Mouse (Mus musculus) mouse trophoblast stem cell (cell line): ENCODE measurements at regions not wholly inside any gene's neighbourhood (a gene's known extent, or its start where the extent isn't known, plus 50 kb on each side); places are given as distances from the start of the nearest gene placed in this dataset.

Experiments used
- in situ Hi-C, 2 experiments: fragments of 300-500 bp; cut with MseI, MboI; formaldehyde crosslinking; loops; 2 replicates in 1 of 2; 3 replicates in 1 of 2; pipeline ENCODE4 v1.15.1; 2025

DNA sequence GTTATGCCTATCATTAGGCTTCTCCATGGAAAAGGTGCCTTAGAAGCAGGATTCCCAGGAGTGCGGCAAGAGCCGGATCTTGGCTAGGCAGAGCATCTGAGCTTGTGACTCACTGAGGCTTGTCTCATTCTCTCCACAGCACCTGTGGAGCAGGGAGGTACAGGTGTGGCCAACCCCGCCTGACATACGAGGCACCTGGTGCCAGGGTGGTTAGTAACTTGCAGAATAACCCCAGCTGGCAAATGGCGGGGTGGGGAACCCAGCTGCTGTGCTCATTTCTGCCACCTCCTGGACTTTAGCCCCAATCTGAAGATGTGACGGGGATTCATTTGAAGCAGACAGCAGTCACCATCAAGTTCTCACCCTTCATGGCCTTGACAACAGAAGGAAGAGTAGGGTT is 96.2 kb downstream of the Pdgfra start:
- in situ Hi-C loops, result no loop called here

DNA sequence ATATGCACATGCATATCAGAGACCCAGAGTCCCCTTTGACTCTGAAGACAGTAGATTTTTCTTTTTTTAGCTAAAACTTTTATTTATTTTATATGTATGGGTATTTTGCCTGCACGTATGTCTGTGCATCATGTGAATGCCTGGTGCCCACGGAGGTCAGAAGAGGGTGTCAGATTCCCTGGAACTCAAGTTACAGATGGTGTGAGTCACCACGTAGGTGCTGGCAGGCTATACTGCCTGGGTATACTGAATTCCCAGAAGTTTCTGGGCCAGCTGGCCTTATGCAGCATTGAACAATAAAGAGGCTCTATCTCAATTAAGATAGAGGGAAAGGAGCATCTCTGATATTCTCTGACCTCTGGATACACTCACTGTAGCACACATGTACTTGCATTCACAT is 97.6 kb downstream of the Pdgfra start:
- in situ Hi-C loops, result no loop called here

DNA sequence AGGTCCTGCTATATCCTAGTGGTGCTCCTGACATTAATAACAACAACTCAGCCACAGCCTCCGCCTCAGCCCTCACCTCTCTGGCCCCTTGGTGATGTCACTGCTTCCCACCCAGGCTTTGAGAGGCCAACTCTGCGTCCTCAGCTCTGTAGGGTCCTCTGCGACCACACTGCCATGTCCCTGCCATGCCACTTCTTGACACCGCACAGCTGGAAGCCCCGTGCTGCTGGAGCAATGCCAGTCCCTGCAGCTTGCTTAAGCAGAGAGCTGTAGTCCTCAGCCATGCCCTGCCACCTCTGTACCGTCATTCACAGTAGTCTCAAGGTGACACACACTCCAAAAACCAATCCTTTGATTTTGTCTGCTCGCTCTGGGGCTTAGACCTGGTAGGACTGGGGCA is 101.3 kb downstream of the Pdgfra start:
- in situ Hi-C loops, result no loop called here

GRCm38 (mm10) chr5:75253830-75254229 is 101.7 kb downstream of the Pdgfra start:
- in situ Hi-C loops, result no loop called here

DNA sequence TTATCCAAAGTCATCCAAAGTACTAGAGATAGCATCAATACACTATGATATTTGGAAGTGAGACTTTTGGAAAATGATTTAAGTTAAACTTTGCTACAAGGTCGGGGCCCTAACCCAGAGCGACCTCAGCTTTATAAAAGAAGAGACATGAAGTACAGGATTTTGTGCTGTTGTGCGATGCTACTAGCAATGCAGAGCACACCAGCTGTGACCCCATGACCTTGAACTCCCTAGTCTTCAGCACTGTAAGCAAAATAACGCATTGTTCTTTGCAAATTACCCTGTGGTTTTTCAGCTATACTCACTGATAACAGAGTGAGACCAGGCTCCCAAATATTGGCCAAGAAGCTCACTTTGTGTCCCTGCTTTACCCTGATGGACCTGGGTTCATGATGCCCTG is 104.1 kb downstream of the Pdgfra start:
- in situ Hi-C loops, result no loop called here

DNA sequence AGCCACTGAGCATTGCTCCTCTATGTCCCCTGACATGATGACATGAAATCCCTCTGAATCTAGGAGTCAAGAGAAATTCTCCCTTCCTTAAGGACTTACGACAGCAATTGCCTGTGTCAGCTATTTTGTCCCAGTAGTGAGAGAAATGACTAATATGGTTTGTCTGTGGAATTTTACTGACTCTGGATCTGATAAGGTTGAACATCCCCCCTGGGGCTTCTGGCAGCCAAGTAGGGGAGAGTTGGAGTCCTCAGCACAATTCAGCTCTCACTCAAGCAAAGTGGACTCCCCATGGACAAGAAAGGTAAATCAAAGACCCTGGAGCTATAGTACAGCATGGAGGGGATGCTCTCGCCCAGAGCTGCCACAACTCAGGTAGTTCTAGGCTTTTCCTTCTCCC is 105.0 kb downstream of the Pdgfra start:
- in situ Hi-C loops, result no loop called here

GRCm38 (mm10) chr5:75260247-75260646 is 108.2 kb downstream of the Pdgfra start:
- in situ Hi-C loops, result no loop called here

DNA sequence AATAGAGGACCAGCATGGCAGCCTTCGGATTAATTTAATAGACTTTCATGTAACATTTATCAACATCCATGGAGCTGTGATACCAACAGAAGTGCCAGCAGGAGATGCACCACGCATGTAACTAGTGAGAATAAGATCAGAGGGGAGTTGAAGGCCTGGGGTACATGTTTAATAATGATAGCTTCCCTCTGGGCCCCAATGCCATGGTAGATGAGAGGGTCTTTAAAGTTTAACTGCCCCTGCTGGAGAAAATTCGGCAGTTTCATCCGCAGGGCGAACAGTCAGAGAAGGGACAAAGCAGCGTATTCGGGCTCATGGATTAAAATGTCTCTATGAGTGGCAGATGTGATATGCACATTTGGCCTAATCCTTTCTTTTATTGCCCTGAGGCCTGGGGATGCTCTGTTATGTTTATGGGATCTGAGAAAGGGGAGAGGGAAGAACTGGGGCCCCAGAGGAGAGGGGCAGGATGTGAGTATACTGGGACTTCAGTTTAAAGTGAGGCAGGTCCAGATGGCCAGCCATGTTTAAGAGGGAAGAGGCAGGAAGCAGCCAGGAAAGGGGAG is 114.1 kb downstream of the Pdgfra start:
- in situ Hi-C loops, result no loop called here

GRCm38 (mm10) chr5:75266871-75267270 is 114.8 kb downstream of the Pdgfra start:
- in situ Hi-C loops, result no loop called here

GRCm38 (mm10) chr5:75267766-75268165 is 115.7 kb downstream of the Pdgfra start:
- in situ Hi-C loops, result no loop called here

DNA sequence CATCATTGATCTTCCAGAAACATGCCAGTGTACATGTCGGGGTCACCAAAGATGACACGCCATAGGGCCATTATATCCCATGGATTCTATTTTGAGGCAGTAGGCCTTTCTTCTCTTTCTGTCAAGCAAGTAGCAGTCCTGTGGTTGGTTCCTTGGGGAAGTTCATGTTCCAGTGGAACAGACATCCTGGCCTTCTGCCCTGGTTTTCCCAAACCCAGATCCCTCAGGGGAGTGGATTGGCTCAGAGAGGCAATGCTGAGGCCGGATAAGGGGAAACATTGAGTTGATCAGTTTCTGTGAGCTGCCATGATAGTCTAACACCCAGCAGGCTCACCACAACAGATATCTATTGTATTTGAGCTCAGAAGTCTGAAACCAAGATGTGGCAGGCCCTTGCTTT is 125.9 kb downstream of the Pdgfra start:
- in situ Hi-C loops, result no loop called here

DNA sequence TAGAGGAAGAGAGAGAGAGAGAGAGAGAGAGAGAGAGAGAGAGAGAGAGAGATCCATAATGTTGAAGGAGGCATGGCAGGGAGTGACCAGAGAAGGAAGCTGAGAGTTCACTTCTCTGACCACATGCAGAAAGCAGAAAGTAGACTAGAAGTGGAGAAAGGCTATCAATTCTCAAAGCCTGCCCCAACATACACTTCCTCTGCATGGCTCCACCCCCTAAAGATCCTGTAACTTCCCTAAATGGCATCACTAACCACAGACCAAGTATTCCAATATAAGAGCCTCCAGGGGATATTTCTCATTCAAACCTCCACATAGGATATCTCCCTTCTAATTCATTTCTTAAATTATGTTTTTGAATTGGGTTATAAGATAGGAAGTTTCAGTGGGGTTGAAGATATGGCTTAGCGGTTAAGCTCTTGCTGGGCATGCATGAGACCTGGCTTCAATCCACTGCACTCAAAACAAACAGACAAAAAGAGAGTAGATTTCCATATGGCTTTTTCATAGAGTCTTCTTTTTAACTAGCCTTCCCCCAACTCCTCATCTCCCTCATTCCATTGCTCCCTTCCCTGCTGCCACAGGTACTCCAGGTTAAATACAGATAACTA is 127.6 kb downstream of the Pdgfra start:
- in situ Hi-C loops, result no loop called here

- in situ Hi-C loops, result no loop called here
These were observed 128.6 kb downstream of the Pdgfra start for GRCm38 (mm10) chr5:75280698-75281097.

GRCm38 (mm10) chr5:75281510-75281909 is 129.4 kb downstream of the Pdgfra start:
- in situ Hi-C loops, result no loop called here

DNA sequence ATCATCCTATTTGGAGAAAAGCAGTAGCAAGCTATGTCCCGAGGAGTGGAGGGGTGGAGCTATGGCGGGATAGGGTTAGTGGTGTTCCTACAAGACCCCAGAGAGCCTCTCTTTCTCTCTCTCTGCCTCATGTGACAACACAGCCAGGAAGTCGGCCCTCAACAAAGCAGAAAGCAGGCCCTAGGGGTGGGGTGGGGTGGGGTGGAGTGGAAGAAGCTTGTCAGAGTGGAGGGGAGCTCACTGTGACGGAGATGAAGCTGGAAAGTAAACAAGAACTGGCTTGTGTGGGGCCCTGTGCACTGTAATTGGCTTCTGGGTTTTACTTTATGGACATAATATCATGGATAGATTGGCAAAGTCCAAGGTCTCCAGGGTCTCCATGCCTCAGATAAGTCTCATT is 130.5 kb downstream of the Pdgfra start:
- in situ Hi-C loops, result no loop called here

- in situ Hi-C loops, result no loop called here
These were observed 131.7 kb downstream of the Pdgfra start for GRCm38 (mm10) chr5:75283841-75284240.

GRCm38 (mm10) chr5:75285950-75286349 is 133.9 kb downstream of the Pdgfra start:
- in situ Hi-C loops, result no loop called here

DNA sequence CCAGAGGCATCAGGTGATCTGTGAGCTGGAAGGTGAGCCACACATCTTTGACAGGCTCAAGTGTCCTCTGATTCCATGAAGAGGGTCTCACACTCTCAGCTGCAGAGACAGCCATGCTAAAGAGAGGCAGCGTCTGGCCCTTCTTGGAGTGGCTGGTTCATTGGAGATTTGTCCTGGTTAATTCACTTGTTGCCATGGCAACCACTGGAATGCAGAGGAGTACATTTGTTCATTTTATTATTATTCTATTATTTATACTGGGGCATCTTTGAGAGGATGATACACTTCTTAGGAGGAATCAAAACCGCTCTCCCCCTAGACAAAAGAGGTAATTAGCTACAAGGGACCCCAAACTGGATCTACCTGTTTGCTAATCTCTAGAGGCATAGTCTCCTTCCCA is 143.6 kb downstream of the Pdgfra start:
- in situ Hi-C loops, result no loop called here

- in situ Hi-C loops, result no loop called here
These were observed 160.8 kb downstream of the Pdgfra start for GRCm38 (mm10) chr5:75312897-75313296.

DNA sequence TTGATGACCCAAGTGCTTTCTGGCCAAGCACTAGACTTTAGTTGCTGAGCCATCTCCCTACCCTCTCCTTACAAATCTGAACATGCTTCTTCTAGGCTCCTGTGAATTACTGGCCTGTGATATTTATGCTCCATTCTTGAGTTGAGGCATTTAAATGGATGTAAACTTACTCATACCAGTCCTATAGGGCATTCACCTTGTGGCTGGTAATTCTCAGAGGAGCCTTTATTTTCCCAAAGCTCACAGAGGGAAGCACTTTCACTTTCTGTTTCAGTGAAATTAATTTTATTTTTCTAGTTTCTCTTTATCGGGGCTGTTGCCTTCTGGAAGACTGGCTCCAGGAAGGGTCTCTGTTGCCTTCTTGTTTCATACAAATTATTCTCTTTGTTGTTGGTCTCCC is 163.9 kb downstream of the Pdgfra start:
- in situ Hi-C loops, result no loop called here

DNA sequence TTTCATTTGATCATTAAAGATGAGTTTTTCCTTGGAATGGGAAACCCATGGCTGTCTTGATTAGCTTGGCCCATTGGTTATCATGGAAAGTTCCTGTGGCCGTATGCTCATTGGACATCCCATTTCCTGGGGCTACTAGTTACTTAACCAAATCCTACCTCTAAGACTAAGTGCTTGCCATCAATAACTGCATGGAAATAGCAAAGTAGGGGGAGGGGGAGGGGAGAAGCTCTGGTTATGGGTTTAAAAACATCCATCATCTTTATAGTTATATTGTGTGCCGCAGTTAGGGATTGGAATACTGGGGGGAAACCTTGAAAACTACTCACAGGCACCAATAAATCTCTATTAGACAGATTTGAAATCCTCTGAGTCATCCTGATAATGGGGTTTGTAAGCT is 168.4 kb downstream of the Pdgfra start:
- in situ Hi-C loops, result no loop called here

DNA sequence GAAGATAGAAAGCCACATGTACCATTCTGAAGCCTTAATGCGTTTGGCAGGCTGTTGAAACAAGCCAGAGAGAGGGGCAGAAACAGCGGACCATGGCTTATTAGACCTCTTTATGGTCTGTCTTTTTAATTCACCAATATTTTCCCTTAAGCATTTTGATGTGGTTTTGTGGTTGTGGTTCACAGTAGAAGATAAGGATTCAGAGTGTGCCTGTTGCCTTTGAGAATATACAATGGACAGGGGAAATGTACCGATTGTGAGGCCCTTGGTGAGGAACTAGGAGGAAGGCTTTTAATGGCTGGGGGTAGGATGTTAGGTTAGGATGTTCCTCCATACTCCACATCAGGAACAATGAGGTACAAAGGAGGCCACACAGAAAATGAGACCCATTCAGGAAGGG is 182.0 kb downstream of the Pdgfra start:
- in situ Hi-C loops, result no loop called here

DNA sequence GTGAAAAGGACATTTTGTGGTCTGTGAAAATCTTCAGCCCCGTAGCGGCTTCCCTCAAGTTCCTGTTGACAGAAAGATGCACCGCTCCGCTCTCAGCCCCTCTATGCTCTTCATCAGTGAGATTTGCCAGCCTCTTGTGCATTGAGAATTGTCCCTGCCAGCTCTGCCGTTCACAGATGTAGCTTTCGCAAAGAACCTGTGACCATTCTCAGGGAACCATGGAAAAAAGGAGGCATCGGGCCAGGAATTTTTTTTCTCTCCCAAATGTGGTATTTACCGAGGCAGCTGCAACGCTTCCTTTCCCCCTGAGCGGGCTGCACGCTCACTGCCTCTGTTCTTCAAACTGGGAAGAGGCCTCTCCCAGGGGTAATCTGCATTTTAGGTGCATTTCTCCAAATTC is 184.4 kb downstream of the Pdgfra start:
- in situ Hi-C loops, result no loop called here

DNA sequence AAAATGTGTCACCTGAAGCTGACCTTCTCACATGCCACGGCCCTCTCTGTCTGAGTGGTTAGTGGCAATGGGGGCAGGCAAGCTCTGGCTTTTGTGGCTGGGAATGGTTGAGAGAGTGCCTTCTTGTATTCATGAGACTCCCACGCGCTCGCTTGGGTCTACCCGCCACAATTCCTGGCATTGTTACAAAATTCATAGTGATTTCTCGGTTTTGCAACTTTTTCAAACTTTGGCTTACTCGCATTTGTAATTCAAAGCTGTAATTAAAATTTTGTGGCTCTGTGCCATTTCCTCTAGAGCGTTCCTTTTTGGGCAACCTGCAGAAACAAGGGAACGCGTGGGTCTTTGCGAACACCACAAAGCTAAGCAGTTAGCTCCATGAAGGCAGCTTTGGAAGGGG is 186.3 kb downstream of the Pdgfra start:
- in situ Hi-C loops, result no loop called here
